Mouse (Mus musculus): Measurements from ENCODE around the gene S100z.
A peak's percentile ranks its signal among the peaks of the same experiment; 100 is the strongest.

The S100z gene

GRCm38 (mm10) chr13:95478671-95479413, at the start of gene S100z:
S100z (minus strand) TSS chr13:95478721.
- no peak for DNase-seq (ENCODE audit: low read depth)

- no peak for DNase-seq (ENCODE audit: low read depth)
Observed at GRCm38 (mm10) chr13:95524674-95525491, 46.4 kb upstream of the S100z start, which contains the start of gene F2rl1. F2rl1 (minus strand) TSS chr13:95525227.

GRCm38 (mm10) chr13:95524424-95524673, 45.8 kb upstream of the S100z start:
- no peak for DNase-seq (ENCODE audit: low read depth)

GRCm38 (mm10) chr13:95523659-95524423, 45.3 kb upstream of the S100z start:
- DNase-seq (ENCODE audit: low read depth) = no peak

- DNase-seq (ENCODE audit: low read depth) = peak; percentile 17
Observed at GRCm38 (mm10) chr13:95522176-95522575, 43.7 kb upstream of the S100z start.

- no peak for DNase-seq (ENCODE audit: low read depth)
Observed at GRCm38 (mm10) chr13:95521029-95521428, 42.5 kb upstream of the S100z start.

- DNase-seq (ENCODE audit: low read depth) = no peak
Observed at GRCm38 (mm10) chr13:95514756-95515155, 36.2 kb upstream of the S100z start.

- peak; percentile 64 for DNase-seq (ENCODE audit: low read depth)
Observed at GRCm38 (mm10) chr13:95510054-95510453, 31.5 kb upstream of the S100z start.

- no peak for DNase-seq (ENCODE audit: low read depth)
Observed at GRCm38 (mm10) chr13:95503279-95503917, 24.9 kb upstream of the S100z start.

GRCm38 (mm10) chr13:95496601-95497000, 18.1 kb upstream of the S100z start:
- DNase-seq (ENCODE audit: low read depth) = no peak

- no peak for DNase-seq (ENCODE audit: low read depth)
Observed at GRCm38 (mm10) chr13:95494812-95495211, 16.3 kb upstream of the S100z start.

- no peak for DNase-seq (ENCODE audit: low read depth)
Observed at GRCm38 (mm10) chr13:95493296-95493695, 14.8 kb upstream of the S100z start.

- DNase-seq (ENCODE audit: low read depth) = no peak
Observed at GRCm38 (mm10) chr13:95491327-95491726, 12.8 kb upstream of the S100z start.

GRCm38 (mm10) chr13:95484664-95485063, 6.1 kb upstream of the S100z start:
- no peak for DNase-seq (ENCODE audit: low read depth)

GRCm38 (mm10) chr13:95481428-95481827, 2.9 kb upstream of the S100z start:
- DNase-seq (ENCODE audit: low read depth) = peak; percentile 83

GRCm38 (mm10) chr13:95477173-95477572, 1.3 kb downstream of the S100z start:
- DNase-seq (ENCODE audit: low read depth) = no peak

- DNase-seq (ENCODE audit: low read depth) = no peak
Observed at GRCm38 (mm10) chr13:95475124-95475523, 3.4 kb downstream of the S100z start.

GRCm38 (mm10) chr13:95474294-95474693, 4.2 kb downstream of the S100z start:
- no peak for DNase-seq (ENCODE audit: low read depth)

GRCm38 (mm10) chr13:95470970-95471369, 7.6 kb downstream of the S100z start:
- DNase-seq (ENCODE audit: low read depth) = peak; percentile 66

- DNase-seq (ENCODE audit: low read depth) = peak; percentile 22
Observed at GRCm38 (mm10) chr13:95451529-95451928, 27.0 kb downstream of the S100z start.

- no peak for DNase-seq (ENCODE audit: low read depth)
Observed at GRCm38 (mm10) chr13:95450636-95451210, 27.8 kb downstream of the S100z start.

- DNase-seq (ENCODE audit: low read depth) = no peak
Observed at GRCm38 (mm10) chr13:95449730-95450129, 28.8 kb downstream of the S100z start.
